Mouse (Mus musculus) bone marrow, adult 2 months (tissue): ENCODE measurements around the gene Ctdspl2. TPM values are rescaled to one million over a fixed set of nuclear protein-coding genes. Genes with fewer than 3 reads are reported as not detected.
"Not testable (repeated sequence)": the region's sequence is repeated elsewhere in the genome, so short reads cannot be mapped to it uniquely, and the experiment has no call there.

ENCODE experiments used
- H3K27ac ChIP-seq: fragments of 200-500 bp; 2 replicates; pipeline ENCODE4 v1.5.1; 2012; ENCODE audit warnings: low read depth, mild to moderate bottlenecking, control low read depth, inconsistent platforms, low read length; ENCODE audit not compliant: control insufficient read depth, poor library complexity, insufficient read depth
- H3K4me1 ChIP-seq: fragments of 200-500 bp; 2 replicates; pipeline ENCODE4 v1.6.1; 2011; ENCODE audit warnings: low read length; ENCODE audit not compliant: control insufficient read depth, insufficient read depth
- H3K4me3 ChIP-seq: fragments of 200-500 bp; replicated peaks from 2 replicates; pipeline ENCODE3; 2011; ENCODE audit warnings: mild to moderate bottlenecking, low read depth, low read length, control low read depth; ENCODE audit not compliant: control insufficient read depth
- CTCF ChIP-seq: fragments of 200-500 bp; IDR thresholded peaks from 2 replicates; pipeline ENCODE4 v1.5.1; 2011; ENCODE audit warnings: low read length, control low read depth; ENCODE audit not compliant: control insufficient read depth, insufficient read depth
- POLR2A ChIP-seq: fragments of 200-500 bp; IDR thresholded peaks from 2 replicates; pipeline ENCODE4 v1.6.1; 2011; ENCODE audit warnings: low read depth, mild to moderate bottlenecking, control low read depth, low read length, borderline replicate concordance; ENCODE audit not compliant: control insufficient read depth
- WGBS: fragments of 180-500 bp; shearing (Covaris S2); methylation state at CpG from one replicate; pipeline ENCODE4 v1.1.7; 2018; 5-methylcytosine and 5-hydroxymethylcytosine counted together
- polyA plus RNA-seq: library from polyadenylated mRNA; stranded (reverse); fragments of >200 nt; gene quantifications from 2 replicates; pipeline ENCODE4 v1.2.4, GENCODE M21; 2011; ENCODE audit warnings: low replicate concordance; ENCODE audit not compliant: missing spikeins, insufficient read depth, insufficient read length

The Ctdspl2 gene
- polyA plus RNA-seq, 1 experiment, result 11.6 TPM

- H3K4me3 ChIP-seq, result peak overlapping the region; percentile 44
- no peak overlapping the region for H3K27ac ChIP-seq
- 7% methylated on average over 8 of the region's 8 CpGs for WGBS
- TF ChIP-seq CTCF (no peak), POLR2A (no peak)
- peaks cover 2% of the 10 kb centered on the region; the same call in 1 of the 2 replicates for H3K4me1 ChIP-seq
These were observed 1.5 kb downstream of the Ctdspl2 start for GRCm38 (mm10) chr2:121957216-121957792.

DNA sequence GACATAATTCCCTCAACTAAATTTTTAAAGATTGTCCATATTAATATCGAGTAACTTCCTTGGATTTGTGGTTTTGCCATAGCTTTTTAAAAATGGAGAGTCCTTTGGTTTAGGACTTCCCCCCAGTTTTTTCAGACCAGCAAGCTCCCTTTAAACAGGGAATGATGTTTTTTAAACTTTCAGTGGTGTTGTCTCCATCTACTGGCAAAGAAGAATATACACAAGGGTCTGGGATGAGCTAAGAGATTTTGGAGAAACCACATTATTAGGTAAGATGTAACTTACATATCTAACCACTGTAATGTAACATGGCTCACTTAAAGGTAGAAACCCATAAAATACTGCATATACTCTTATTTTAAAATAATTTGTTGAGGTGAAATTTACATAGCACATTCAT is 39.9 kb downstream of the Ctdspl2 start:
- Histone ChIP-seq H3K4me3 (no peak overlapping the region), H3K4me1 (no peaks in the 10 kb centered on the region), H3K27ac (no peak overlapping the region)
- WGBS, result 63% methylated on average over 1 of the region's 1 CpGs
- TF ChIP-seq CTCF (no peak), POLR2A (no peak)

GRCm38 (mm10) chr2:122008832-122009231 is 53.0 kb downstream of the Ctdspl2 start:
- Histone ChIP-seq H3K27ac (no peak overlapping the region), H3K4me1 (no peaks in the 10 kb centered on the region), H3K4me3 (no peak overlapping the region)
- 87% methylated on average over 3 of the region's 3 CpGs for WGBS
- TF ChIP-seq CTCF (no peak), POLR2A (no peak)

DNA sequence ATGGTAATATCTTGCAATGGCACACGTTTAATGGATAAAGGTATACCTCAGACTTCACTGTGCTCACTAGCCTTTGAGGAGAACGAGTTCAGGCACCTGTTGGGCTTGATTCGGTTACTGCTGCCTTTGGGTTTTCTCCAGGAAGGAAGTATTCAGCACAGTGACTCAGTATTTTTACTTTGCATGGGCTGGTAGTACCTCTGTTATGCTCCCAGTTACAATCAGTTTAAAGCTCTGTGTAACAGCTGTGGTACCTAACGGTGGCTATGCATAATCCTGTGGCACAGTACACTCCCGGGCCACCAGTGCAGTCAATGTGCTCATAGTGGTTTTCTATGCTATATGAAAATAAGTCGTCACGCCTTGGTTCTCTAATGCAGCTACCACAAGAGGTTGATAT is 55.6 kb downstream of the Ctdspl2 start:
- TF ChIP-seq CTCF (no peak), POLR2A (no peak)
- 27% methylated on average over 7 of the region's 7 CpGs for WGBS
- H3K27ac ChIP-seq, result no peak overlapping the region
- no peaks in the 10 kb centered on the region for H3K4me1 ChIP-seq
- H3K4me3 ChIP-seq, result no peak overlapping the region

DNA sequence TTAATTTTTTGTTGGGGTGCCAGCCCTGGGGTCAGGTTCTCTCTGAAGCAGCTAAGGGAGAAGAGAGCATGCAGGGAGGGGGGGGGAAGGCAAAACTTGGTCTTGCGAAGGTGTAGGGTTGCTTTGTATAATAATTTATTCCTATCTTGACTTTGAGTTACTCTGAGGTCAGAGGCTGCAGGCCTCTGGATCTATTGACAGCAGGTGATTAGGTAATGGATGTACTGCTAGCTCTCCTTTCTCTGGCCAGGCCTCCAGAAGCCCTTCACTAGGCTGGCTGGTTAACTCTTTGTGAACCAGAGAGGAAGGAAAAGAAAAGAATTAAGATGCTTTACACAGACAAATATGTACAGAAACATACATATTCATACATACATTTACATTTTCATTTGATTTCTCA is 62.9 kb downstream of the Ctdspl2 start:
- Histone ChIP-seq H3K27ac (no peak overlapping the region), H3K4me1 (no peaks in the 10 kb centered on the region), H3K4me3 (no peak overlapping the region)
- 88% methylated on average over 1 of the region's 1 CpGs for WGBS
- no peak for TF ChIP-seq CTCF
- no peak for TF ChIP-seq POLR2A

- TF ChIP-seq POLR2A (no peak), CTCF (no peak)
- Histone ChIP-seq H3K27ac (no peak overlapping the region), H3K4me1 (no peaks in the 10 kb centered on the region; the same call in 1 of the 2 replicates), H3K4me3 (no peak overlapping the region)
- WGBS, result 52% methylated on average over 2 of the region's 2 CpGs
These were observed 66.5 kb downstream of the Ctdspl2 start for GRCm38 (mm10) chr2:122022284-122022683.

DNA sequence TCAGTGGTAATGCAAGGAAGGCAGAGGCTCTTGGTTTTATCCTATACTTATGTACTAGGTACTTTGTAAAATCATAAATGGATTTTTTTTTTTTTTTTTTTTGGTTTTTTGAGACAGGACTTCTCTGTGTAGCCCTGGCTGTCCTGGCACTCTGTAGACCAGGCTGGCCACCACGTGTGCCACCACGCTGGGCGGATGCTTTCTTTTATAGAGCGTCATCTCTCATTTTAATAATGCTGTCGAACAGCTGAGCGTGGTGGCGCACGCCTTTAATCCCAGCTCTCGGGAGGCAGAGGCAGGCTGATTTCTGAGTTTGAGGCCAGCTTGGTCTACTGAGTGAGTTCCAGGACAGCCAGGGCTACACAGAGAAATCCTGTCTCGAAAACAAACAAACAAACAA is 71.3 kb downstream of the Ctdspl2 start:
- not testable (repeated sequence) for H3K4me3 ChIP-seq
- 91% methylated on average over 10 of the region's 10 CpGs for WGBS

DNA sequence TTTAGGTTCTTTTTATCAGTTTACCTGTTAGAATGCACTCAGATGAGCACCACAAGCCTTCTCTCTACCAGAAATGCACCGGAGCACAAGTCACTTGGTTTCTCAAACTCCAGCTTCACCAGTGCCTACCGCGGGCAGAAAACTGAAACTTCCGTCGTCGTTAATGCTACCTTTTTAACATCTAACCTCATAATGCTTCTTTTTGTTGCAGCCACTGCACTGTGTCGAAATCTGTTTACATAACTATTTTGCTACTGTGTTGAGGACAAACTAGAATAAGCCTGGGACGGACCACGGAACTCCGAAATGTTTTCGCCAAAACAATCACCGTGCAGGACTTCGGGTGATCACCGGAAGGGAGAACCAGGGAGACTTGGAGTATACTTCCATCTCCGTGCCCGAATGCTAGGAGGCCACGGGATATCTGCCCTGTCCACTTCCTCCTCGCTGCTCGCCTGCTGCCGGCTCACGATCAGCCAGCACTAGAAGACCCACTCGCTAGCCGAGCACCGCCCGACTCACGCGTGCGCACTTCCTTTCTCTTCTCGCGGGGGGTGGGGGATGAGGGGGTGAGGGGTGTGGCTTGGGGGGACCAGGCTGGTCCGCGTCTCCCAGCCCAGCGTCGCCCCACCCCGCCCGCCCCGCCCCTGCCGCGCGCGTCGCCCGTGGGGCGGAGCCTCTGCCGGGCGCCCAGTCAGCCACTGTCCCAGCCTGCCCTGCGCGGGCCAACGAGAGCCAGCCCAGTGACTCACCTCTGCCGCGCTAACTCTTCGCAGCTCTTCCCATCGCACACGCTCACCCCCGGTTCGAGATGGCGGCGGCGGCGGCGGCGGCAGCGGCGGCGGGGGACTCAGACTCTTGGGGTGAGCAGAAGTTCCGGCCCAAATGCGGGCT is 72.3 kb downstream of the Ctdspl2 start, which contains the start of gene Eif3j1:
Gene Eif3j1 (plus strand): TSS at position 685 of the 894 bp plus-strand sequence.
- under 1% methylated on average over 54 of the region's 67 CpGs for WGBS
- H3K27ac ChIP-seq, result peak within 1 kb of the TSS; percentile 95
- no peaks in the 10 kb centered on the region; the same call in 1 of the 2 replicates for H3K4me1 ChIP-seq
- no peak for TF ChIP-seq CTCF
- TF ChIP-seq POLR2A, result peak; percentile 100
- peak within 1 kb of the TSS; percentile 80 for H3K4me3 ChIP-seq

More for the DNA sequence above, 71.3 kb downstream of the Ctdspl2 start:
- not testable (repeated sequence) for H3K27ac ChIP-seq, H3K4me1 ChIP-seq
